Mouse (Mus musculus): ENCODE results near the gene Aqp11. TPM values are rescaled to one million over a fixed set of nuclear protein-coding genes. Genes with fewer than 3 reads are reported as not detected.

Gene Aqp11
- total RNA-seq (2023) = 1 to 10 TPM in 1 of 2 experiments, under 1 TPM in 1; 0.17 to 1.3 TPM

DNA sequence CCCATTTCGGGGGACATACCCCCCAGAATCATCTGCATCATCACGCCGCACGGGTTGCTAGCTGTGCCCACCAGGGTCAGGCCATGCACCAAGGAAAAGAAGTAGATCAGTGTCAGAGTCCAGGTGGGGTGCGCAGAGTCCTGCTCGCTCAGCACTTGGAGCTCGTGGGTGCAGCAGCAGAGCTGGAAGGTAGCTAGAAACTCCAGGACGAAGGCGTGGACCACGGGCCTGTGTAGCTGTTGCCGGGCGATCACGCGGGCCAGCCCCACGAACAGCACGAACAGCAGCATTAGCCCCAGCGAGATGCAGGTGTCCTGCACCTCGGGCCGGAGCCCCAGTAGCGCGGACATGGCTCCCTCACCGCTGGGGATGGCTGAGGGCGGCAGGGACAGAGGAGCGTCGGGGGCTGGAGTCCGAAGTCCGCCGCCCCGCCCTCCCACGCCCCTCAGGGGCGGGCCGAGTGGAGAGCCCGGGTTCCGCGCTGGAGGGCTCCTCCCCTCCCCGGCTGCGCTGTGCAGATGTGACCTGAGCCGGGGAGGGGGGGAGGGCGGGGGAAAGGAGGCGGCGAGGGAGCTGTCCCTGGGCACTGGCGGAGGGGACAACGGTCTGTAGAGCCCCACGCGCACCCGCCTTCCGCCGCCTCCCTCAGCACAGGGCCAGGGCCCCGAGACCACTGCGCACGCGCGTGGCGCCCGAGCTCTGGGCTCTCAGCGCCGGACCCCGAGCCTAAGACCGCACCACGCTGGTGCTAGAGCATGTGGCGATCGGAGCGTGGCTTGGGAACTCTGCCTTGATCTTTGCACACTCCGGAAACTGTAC is at the start of gene Aqp11:
Gene Aqp11 (minus strand): TSS at position 652 of the 819 bp plus-strand sequence.

DNA sequence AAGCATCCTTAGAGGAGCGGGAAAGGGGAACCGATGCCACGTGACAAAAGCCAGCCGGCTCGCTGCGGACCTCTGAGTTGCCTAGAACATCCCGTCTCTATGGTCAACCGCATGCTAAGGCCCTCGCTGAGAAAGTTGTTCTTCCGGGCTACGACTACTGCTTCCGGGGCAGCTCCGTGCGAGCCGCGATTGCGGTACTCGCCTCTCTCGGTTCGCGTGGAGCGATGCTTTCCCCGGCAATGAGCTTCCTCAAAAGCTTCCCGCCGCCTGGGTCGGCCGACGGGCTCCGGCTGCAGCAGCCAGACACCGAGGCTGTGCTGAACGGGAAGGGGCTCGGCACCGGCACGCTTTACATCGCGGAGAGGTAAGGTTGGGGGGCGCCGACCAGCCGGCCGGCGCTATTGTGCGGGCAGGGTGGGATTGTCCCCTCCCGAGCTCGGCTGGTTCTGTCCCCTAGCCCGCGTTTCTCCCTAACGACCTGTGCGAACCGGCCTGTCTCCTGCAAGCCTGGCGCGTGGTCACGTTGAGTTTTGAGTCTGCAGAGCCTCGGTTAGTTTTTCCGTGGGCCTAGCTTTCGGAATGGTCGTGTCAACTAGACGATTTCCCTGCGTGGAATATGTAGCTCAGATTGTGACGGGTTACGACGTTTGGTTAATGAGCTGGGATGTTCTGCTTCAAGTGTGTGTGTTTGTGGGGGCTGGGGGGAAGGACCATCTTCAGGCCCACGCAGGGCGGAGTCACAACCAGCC is 41.4 kb downstream of the Aqp11 start, which contains the start of gene Clns1a:
Gene Clns1a (plus strand): TSS at position 129 of the 749 bp plus-strand sequence.

Other genes with a start within 250 kb of the Aqp11 start
- gene Aamdc, start 158.8 kb downstream of the Aqp11 start, total RNA-seq (2023) = 10 to 100 TPM in 1 of 2 experiments, 1 to 10 TPM in 1; 7.8 to 13.8 TPM
- gene Rsf1, start 158.4 kb downstream of the Aqp11 start, total RNA-seq (2023) = 10 to 100 TPM; 72.1 to 77.8 TPM
- 10 to 100 TPM; 56.7 to 57.8 TPM for gene Clns1a, start 41.7 kb downstream of the Aqp11 start, total RNA-seq (2023)
- 1 to 10 TPM; 1.8 to 2.3 TPM for gene Pak1, start 50.3 kb upstream of the Aqp11 start, total RNA-seq (2023)
- not detected for gene Gdpd4, start 181.7 kb upstream of the Aqp11 start, total RNA-seq (2023)